Mouse (Mus musculus): ENCODE measurements around the gene Kif26b.

The Kif26b gene

GRCm38 (mm10) chr1:178528431-178529351 lies at the start of gene Kif26b:
Gene Kif26b (plus strand): TSS chr1:178529125.
- DNase-seq (ENCODE audit: low spot score): peak; percentile 42

- DNase-seq (ENCODE audit: low spot score): no peak
These were observed 45.1 kb upstream of the Kif26b start for GRCm38 (mm10) chr1:178483854-178484253.

GRCm38 (mm10) chr1:178485138-178485867 lies 43.6 kb upstream of the Kif26b start:
- no peak for DNase-seq (ENCODE audit: low spot score)

- DNase-seq (ENCODE audit: low spot score): no peak
These were observed 43.1 kb upstream of the Kif26b start for GRCm38 (mm10) chr1:178485868-178486220.

- DNase-seq (ENCODE audit: low spot score): peak; percentile 65
These were observed 42.1 kb upstream of the Kif26b start for GRCm38 (mm10) chr1:178486828-178487227.

GRCm38 (mm10) chr1:178489127-178489526 lies 39.8 kb upstream of the Kif26b start:
- peak; percentile 14 for DNase-seq (ENCODE audit: low spot score)

GRCm38 (mm10) chr1:178491733-178492132 lies 37.2 kb upstream of the Kif26b start:
- no peak for DNase-seq (ENCODE audit: low spot score)

- no peak for DNase-seq (ENCODE audit: low spot score)
These were observed 36.4 kb upstream of the Kif26b start for GRCm38 (mm10) chr1:178492493-178492892.

GRCm38 (mm10) chr1:178496186-178496585 lies 32.7 kb upstream of the Kif26b start:
- DNase-seq (ENCODE audit: low spot score): no peak

GRCm38 (mm10) chr1:178496841-178497240 lies 32.1 kb upstream of the Kif26b start:
- DNase-seq (ENCODE audit: low spot score): peak; percentile 16

GRCm38 (mm10) chr1:178506938-178507337 lies 22.0 kb upstream of the Kif26b start:
- DNase-seq (ENCODE audit: low spot score): no peak

GRCm38 (mm10) chr1:178512323-178513031 lies 16.4 kb upstream of the Kif26b start:
- DNase-seq (ENCODE audit: low spot score): no peak

- DNase-seq (ENCODE audit: low spot score): no peak
These were observed 15.0 kb upstream of the Kif26b start for GRCm38 (mm10) chr1:178513954-178514353.

GRCm38 (mm10) chr1:178515839-178516238 lies 13.1 kb upstream of the Kif26b start:
- no peak for DNase-seq (ENCODE audit: low spot score)

- no peak for DNase-seq (ENCODE audit: low spot score)
These were observed 6.5 kb upstream of the Kif26b start for GRCm38 (mm10) chr1:178522389-178522788.

- no peak for DNase-seq (ENCODE audit: low spot score)
These were observed 5.8 kb upstream of the Kif26b start for GRCm38 (mm10) chr1:178523152-178523551.

GRCm38 (mm10) chr1:178527185-178527546 lies 1.8 kb upstream of the Kif26b start:
- DNase-seq (ENCODE audit: low spot score): peak; percentile 83

GRCm38 (mm10) chr1:178527547-178528361 lies 1.2 kb upstream of the Kif26b start:
- DNase-seq (ENCODE audit: low spot score): peak; percentile 31

- peak; percentile 15 for DNase-seq (ENCODE audit: low spot score)
These were observed 781 bp downstream of the Kif26b start for GRCm38 (mm10) chr1:178529512-178530300.

- DNase-seq (ENCODE audit: low spot score): peak; percentile 82
These were observed 1.6 kb downstream of the Kif26b start for GRCm38 (mm10) chr1:178530301-178531078.
